Mouse (Mus musculus): Measurements from ENCODE around the gene Zbtb46.

DNA sequence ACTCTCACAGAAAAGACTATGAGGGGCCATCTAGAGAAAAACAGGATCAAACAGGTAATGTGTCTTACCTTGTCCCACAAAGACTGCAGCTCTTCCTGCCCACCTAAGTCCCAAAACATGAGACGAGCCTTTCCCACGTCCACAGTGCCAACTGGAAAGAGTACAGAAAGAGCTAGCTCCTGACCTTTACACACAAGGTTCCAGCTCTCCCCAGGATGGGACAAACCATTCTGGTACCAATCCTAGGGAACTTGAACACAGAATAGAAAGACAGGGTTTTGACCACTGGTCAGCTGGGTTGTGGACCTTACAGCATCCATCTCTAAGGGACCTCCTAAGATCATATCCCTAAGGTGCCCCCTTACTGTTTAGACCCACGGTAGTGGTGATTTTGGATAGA, 95.3 kb downstream of the Zbtb46 start:
- TF ChIP-seq POLR2A (IDR thresholded peaks at IDR 0.05; ENCODE audit: extremely low read depth, insufficient read depth, low read length), result no peak
- no peak for TF ChIP-seq CTCF (IDR thresholded peaks at IDR 0.05; ENCODE audit: extremely low read depth, insufficient read depth, low read length)
